Mouse (Mus musculus): ENCODE data around the gene Galnt10.
"Not testable (repeated sequence)": the region's sequence is repeated elsewhere in the genome, so short reads cannot be mapped to it uniquely, and the experiment has no call there.

The Galnt10 gene

GRCm38 (mm10) chr11:57800266-57800951 lies 155.2 kb downstream of the Galnt10 start:
- no peak for DNase-seq

- DNase-seq = peak; percentile 97 to 98
These were observed 155.9 kb downstream of the Galnt10 start, which contains the start of gene Sap30l for GRCm38 (mm10) chr11:57800971-57801765. Gene Sap30l, plus strand, starts transcription at chr11:57801637.

DNA sequence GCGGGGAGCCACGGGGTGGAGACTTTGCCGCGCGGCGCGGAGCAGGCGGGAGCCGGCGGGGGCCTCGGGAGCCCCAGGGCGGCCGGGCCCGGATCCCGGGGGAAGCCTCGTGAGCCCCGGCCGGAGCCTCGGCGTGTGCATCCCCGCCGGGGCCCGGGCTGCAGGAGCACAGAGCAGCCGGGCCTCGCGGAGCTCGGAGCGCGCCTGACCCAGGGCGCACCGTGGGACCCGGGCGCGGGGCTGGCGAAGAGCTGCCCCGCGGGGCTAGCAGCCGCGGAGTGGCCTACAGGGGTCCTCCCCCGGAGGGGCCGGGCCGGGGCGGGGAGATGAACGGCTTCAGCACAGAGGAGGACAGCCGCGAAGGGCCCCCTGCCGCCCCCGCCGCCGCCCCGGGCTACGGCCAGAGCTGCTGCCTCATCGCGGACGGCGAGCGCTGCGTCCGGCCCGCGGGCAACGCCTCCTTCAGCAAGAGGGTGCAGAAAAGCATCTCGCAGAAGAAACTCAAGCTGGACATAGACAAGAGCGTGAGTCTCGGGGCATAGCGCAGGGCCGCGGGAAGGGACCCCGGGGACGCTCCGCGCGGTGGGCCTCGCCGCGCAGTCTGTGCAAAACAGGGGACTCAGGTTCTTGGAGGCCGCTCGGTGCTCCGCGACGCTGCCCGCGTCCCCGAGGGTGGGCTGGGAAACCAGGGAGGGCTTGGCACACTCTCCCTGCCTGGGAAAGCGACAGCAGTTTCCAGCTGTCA lies 156.7 kb downstream of the Galnt10 start:
- peak; percentile 52 to 67 for DNase-seq

GRCm38 (mm10) chr11:57802511-57802870 lies 157.2 kb downstream of the Galnt10 start:
- DNase-seq = peak; percentile 35 to 45

DNA sequence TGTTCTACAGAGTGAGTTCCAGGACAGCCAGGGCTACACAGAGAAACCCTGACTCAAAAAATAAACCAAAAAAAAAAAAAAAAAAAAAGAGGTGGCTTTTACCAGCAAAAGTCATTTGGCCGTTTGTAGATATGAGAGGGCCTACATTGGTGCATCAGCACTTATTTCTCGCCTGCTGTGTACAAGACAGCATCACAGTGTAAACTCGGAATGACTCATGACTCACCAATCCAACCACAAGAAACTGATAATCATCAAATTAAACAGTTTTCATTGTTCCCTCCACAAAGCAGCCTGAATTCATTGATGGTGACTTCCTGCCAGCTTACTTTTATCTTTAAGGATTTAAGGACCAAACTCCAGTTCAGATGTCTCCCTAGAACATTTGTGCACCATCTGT lies 159.8 kb downstream of the Galnt10 start:
- no peak for DNase-seq

- no peak for DNase-seq
These were observed 163.9 kb downstream of the Galnt10 start for GRCm38 (mm10) chr11:57809017-57809731.

- DNase-seq = no peak
These were observed 164.5 kb downstream of the Galnt10 start for GRCm38 (mm10) chr11:57809732-57810098.

GRCm38 (mm10) chr11:57811006-57811405 lies 165.8 kb downstream of the Galnt10 start:
- no peak for DNase-seq

DNA sequence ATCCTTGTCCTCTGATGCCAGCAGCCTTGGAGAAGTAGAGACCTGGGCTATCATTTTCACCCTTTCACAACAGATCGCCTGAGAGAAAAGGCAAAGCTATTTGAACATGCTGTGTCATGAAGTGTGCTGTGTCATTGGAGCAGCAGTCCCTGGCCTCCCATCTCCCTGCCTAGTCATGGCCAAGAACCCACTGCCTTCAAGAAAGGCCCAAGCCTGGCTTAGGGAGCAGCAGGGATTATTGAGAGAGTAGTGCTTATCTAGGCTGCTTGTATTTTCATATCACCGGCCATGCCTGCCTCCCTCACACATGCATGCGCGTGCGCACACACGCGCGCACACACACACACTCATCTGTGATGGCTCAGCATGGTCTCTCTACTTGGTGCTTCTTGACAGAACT lies 167.0 kb downstream of the Galnt10 start:
- no peak for DNase-seq

- DNase-seq = no peak
These were observed 168.4 kb downstream of the Galnt10 start for GRCm38 (mm10) chr11:57813641-57814040.

DNA sequence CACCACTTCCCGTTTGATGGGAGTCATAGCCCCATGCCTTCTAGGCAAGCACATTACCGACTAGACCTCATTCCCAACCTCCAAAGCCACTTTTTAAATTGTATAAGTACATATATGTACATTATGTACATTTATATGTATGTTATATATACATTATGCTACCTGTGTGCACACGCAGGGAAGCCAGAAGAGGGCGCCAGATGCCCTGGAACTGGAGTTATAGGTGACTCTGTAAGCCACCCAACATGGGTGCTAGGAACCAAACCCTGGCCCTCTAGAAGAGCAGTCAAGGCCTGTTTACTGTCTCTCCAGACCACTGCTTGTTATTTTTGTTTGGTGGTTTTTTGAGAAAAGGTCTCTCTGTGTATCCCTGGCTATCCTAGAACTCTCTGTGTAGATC lies 172.9 kb downstream of the Galnt10 start:
- DNase-seq = peak in 1 of 2 experiments; percentile 16

GRCm38 (mm10) chr11:57819999-57820581 lies 174.8 kb downstream of the Galnt10 start:
- peak; percentile 72 to 77 for DNase-seq

GRCm38 (mm10) chr11:57823159-57823558 lies 177.9 kb downstream of the Galnt10 start:
- not testable (repeated sequence) for DNase-seq

GRCm38 (mm10) chr11:57823714-57824113 lies 178.5 kb downstream of the Galnt10 start:
- DNase-seq = no peak

- peak; percentile 19 to 25 for DNase-seq
These were observed 180.0 kb downstream of the Galnt10 start for GRCm38 (mm10) chr11:57825234-57825633.

DNA sequence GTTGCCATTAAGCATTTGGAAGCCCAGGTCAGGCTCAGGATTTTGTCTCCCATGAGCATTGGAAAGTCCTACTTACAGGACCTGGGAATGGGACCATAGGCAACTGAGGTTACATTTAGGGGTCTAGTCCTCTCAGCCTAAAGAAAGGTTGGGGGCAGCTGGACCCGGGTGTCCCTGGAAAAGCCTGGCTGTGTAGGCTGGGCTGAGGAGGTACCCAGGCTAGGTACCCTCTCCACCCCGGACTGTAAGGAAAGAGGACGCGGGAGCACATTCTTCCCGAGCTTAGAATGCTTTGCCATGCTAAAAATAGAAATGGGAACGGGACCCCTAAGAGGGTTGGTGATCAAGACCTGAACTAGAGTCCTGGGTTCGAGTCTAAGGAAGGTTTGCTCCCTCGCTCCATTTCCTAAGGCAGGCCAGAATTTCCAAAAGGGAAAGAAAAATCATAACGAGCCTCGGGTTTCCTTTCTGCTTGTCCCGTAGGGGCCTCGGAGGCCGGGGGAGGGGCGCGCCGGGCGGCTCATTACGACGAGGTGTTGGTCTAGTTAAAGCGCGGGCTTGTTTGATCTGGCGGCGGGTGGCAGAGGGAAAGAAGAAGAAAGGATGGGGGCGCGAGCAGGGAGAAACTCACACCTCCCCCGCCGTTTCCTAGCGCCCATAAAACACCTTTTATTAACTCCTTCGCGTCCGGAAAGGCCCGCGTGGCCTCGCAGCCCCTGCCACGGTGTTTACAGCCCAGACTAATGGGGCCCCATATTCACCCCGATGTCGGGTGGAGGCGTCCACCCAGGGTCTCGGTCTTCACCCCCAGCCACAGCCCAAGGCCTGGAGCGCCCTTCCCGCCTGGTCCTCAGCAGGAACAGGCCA lies 182.0 kb downstream of the Galnt10 start:
- peak; percentile 43 to 61 for DNase-seq

DNA sequence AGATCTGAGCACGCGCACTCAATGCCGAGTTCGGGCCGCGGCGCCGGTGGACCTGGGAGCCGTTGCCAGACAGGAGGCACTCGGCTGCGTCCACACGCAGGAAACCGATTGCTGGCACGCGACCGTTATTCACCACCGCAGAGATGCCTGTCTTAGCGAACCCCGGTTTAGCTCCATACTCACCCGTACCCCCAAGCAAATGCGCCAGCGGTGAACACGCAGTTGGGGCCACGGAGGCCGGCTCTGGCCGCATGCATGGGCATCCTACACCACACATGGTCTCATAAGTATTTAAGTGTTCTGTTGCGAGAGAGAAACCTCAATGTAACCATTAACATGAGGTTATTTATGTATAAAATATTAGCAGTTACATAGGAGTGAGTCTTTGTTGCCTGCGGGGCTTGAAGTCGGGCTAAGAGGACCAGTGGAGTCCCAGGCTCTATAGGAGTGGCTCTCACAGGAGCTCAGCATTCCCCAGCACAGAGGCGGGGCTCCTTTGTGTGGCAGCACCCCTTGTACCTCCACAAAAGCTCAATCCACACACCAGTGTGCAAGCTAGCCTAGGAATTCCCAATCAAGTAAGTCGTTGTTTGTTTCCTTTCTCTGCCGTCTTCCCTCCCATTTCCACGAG lies 182.8 kb downstream of the Galnt10 start:
- DNase-seq = peak in 1 of 2 experiments; percentile 22

DNA sequence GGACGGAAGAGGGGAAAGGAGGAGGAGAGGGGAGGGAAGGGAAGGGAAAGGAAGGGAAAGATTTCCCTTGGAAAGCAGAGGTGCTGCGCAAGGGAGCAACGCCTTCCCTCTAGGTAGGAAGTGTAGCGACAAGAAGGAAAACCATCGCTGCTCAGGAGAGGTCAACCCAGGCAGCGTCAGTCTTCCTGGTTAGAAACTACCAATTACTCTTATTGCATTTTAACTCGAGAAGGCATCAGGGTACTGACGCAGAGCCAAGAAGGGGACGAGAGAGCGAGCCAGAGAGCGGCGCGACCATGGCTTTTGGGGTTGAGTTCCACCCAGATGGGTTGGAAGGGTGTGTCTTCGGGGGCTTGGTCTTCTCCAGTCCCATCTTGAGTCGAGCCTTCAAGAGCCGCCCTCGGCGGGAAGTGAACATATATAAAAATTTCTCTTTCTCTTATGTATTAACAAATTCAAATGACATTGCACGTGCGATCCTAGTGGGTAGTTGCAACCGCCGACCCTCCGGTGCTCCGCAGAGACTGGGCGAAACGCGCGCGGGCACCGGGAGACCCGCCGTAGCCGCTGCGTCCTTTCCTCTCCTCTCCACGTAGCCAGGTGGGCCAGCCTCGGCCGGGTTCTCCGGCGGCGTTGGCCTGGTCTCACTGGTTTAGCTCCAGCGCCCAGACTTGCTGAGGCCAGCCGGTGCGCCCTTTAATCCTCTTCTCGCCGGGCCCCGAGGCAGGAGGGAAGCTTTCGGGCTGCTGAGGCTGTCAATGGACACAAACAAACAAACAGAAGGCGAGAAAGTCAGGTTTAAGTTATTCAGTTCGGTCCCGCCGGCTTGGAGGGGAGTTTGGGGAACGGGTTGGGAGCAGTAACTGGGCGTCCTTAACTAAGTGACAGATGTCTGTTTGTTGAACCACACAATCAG lies 184.0 kb downstream of the Galnt10 start:
- DNase-seq = no peak

DNA sequence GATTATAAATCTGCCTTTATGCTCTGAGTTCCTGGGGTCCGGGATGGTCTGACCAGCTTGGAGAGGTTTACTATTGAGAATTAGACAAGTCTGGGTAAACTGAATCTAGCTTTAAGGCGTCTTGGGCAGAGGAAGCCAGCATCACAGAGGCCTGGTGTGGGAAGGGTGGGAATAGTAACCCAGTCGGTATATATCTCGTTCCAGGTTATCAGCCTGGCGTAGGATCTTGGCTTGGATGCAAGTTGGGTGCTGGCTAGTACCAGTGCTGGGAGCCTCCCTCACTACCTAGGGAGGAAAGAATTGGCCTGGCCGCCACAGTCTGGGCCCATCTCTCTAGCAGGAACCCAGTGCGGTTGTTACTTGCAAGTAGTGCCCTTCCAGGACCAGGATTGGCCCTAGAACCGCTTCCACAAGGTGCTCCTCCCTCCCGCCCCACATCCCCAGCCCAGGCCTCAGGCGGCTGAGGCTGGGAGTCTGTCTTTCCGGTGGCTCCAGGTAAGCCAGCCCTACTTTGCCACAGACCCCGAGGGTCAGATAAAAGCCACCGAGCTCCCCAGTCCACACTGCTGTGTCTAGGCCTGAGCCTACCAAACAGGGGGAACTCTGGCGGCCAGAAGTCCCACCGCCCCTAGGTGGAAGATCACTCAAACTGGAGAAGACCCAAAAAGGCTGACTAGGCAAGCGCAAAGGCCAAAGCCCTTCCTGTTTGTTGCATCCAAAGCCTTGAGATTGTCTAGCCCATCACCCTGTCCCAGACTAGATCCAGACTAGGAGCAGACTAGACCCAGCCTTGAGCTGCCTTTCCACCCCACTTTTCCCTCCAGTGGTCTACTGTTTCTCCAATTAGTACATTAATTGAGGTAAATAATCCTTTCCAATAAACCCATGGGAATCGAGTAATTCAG lies 184.9 kb downstream of the Galnt10 start:
- no peak for DNase-seq
